Mouse (Mus musculus) stomach, embryonic 14.5 days (tissue): ENCODE measurements around the gene Rora. TPM values are rescaled to one million over a fixed set of nuclear protein-coding genes. Genes with fewer than 3 reads are reported as not detected.

Experiments
- ATAC-seq: fragments of 200-750 bp; cut with Nextera tagmentation; 2 replicates; pipeline ENCODE4 v1.8.0; 2017; ENCODE audit warnings: low read depth, moderate TSS enrichment; ENCODE audit not compliant: insufficient number of reproducible peaks, insufficient read depth, low FRiP score
- H3K27ac ChIP-seq: fragments of 300-500 bp; sonication (generic); 2 replicates; pipeline ENCODE4 v1.5.1; 2014; ENCODE audit warnings: mild to moderate bottlenecking, low read length, moderate library complexity, mixed read lengths
- H3K27me3 ChIP-seq: fragments of 300-500 bp; sonication (generic); 2 replicates; pipeline ENCODE4 v1.6.1; 2014; ENCODE audit warnings: low read length, control low read depth, mixed read lengths; ENCODE audit not compliant: control insufficient read depth, insufficient read depth
- H3K36me3 ChIP-seq: fragments of 300-500 bp; sonication (generic); 2 replicates; pipeline ENCODE4 v1.6.1; 2014; ENCODE audit warnings: mild to moderate bottlenecking, control low read depth, low read length, moderate library complexity, mixed read lengths; ENCODE audit not compliant: control insufficient read depth, insufficient read depth
- H3K4me1 ChIP-seq: fragments of 300-500 bp; sonication (generic); 2 replicates; pipeline ENCODE4 v1.6.1; 2014; ENCODE audit warnings: low read length, control low read depth, mixed read lengths; ENCODE audit not compliant: control insufficient read depth, insufficient read depth
- H3K4me2 ChIP-seq: fragments of 300-500 bp; sonication (generic); replicated peaks from 2 replicates; pipeline ENCODE4 v1.6.1; 2014; ENCODE audit warnings: low read depth, low read length, control low read depth
- H3K4me3 ChIP-seq: fragments of 300-500 bp; sonication (generic); 2 replicates; pipeline ENCODE4 v1.5.1; 2014; ENCODE audit warnings: low read depth, low read length, control low read depth
- H3K9ac ChIP-seq: fragments of 300-500 bp; sonication (generic); replicated peaks from 2 replicates; pipeline ENCODE4 v1.6.1; 2014; ENCODE audit warnings: low read depth, mild to moderate bottlenecking, control low read depth, low read length, moderate library complexity, mixed read lengths
- H3K9me3 ChIP-seq: fragments of 300-500 bp; sonication (generic); 2 replicates; pipeline ENCODE4 v1.6.1; 2016; ENCODE audit warnings: low read depth, low read length, control low read depth; ENCODE audit not compliant: control insufficient read depth
- WGBS: fragments of 180-500 bp; shearing (Covaris S2); extraction: QIAGEN DNeasy Blood & Tissue Kit; methylation state at CpG from one replicate; pipeline ENCODE4 v1.1.7; 2014; 5-methylcytosine and 5-hydroxymethylcytosine counted together
- polyA plus RNA-seq: library from polyadenylated mRNA; unstranded; fragments of >200 nt; fragmentation: Nextera tagmentation; extraction: Ambion mirVana; gene quantifications from 2 replicates; pipeline ENCODE4 v1.2.1, GENCODE M21; 2014

The Rora gene
- polyA plus RNA-seq, 1 experiment from 2014 or later: 7.1 TPM

DNA sequence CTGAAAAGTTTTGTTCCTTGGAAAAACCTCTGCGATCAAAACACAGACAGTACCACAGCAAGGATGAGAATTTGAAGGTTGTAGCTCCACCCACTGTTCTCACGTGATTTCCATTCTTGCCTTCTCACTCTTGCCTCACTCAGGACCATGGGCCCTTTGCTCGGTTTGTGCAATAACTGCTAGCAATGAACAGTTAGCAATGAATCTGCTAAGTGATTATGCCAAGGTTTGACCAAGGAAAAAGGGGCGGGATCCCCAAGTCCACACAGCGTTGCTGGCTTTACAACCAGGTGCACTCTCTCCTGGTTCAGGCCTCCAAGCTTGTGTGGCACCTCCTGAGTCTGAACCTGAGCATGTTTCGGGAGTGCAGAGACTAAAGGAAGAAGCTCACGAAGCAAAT is 576.3 kb downstream of the Rora start:
- Histone ChIP-seq H3K36me3 (no peaks in the 10 kb centered on the region), H3K4me3 (no peak overlapping the region), H3K9me3 (no peaks in the 10 kb centered on the region), H3K27ac (no peak overlapping the region), H3K27me3 (no peaks in the 10 kb centered on the region), H3K9ac (no peak overlapping the region), H3K4me2 (no peak overlapping the region), H3K4me1 (no peaks in the 10 kb centered on the region)
- no peak for ATAC-seq
- 81% methylated on average over 7 of the region's 7 CpGs for WGBS

DNA sequence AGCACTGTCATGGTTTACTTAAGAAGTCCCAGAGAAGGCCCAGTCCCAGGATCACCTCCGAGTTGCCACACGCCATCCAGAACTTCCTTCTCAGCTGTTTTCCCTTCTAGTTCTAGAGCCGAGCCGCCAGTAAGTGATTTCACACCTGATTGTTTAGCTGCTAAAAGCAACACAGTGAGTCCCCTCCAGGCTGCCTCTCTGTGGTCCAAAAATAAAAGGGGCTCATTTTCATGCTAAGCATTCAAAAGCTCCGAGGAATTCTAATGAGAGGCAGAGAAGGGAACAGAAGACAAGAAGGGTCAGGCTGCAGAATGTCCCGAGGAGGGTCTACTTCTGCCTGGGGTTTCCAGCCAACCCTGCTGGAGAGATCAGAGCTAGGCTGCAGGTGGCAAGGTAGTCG is 580.9 kb downstream of the Rora start:
- no peak overlapping the region for H3K9ac ChIP-seq
- no peaks in the 10 kb centered on the region for H3K4me1 ChIP-seq
- no peaks in the 10 kb centered on the region for H3K27me3 ChIP-seq
- no peak overlapping the region for H3K4me2 ChIP-seq
- WGBS: 44% methylated on average over 7 of the region's 7 CpGs
- no peak for ATAC-seq
- no peak overlapping the region for H3K27ac ChIP-seq
- no peaks in the 10 kb centered on the region for H3K9me3 ChIP-seq
- no peaks in the 10 kb centered on the region for H3K36me3 ChIP-seq
- no peak overlapping the region for H3K4me3 ChIP-seq

DNA sequence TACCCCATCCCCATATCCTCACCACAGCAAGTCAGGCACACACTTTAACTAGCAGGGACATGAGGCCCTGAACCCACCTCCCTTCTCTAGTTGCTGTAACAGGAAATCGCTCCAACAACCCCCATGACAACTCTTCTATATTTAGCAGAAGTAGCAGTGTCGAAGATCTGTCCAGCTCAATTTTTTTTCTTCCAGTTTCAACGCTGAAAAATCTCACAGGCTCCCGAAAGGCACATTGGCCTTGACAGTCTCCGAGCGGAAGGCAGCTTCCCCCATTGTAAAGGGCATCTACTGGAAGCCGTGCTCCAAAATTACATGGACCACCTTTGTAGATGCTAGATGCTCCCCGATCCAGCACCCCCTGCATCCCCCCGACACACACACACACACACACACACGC is 583.7 kb downstream of the Rora start:
- 68% methylated on average over 10 of the region's 10 CpGs for WGBS
- H3K27me3 ChIP-seq: no peaks in the 10 kb centered on the region
- H3K27ac ChIP-seq: no peak overlapping the region
- H3K4me3 ChIP-seq: no peak overlapping the region
- ATAC-seq: no peak
- no peaks in the 10 kb centered on the region for H3K36me3 ChIP-seq
- no peak overlapping the region for H3K4me2 ChIP-seq
- H3K9me3 ChIP-seq: no peaks in the 10 kb centered on the region
- no peaks in the 10 kb centered on the region for H3K4me1 ChIP-seq
- no peak overlapping the region for H3K9ac ChIP-seq

DNA sequence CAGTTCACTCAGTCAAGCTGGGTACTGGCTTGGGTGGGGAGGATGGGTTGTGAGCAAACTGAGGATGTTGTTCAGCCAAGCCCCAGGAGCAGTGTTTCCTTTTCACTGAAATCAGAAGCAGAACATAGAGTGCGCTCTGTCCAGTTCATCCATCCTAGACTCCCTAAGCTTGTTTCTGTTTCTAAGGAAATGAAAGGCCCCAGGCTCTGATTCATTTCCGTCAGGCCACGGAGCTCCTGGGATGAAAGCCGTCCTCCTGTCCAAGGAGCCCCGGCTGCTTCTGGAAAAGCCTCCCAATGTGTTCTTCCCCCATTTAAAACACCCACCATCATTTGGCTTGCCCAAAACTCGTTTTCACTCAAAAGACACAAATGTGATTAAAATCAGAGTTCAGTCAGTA is 589.0 kb downstream of the Rora start:
- H3K4me1 ChIP-seq: no peaks in the 10 kb centered on the region
- no peak overlapping the region for H3K4me2 ChIP-seq
- 44% methylated on average over 6 of the region's 6 CpGs for WGBS
- ATAC-seq: no peak
- H3K27me3 ChIP-seq: no peaks in the 10 kb centered on the region
- H3K9me3 ChIP-seq: no peaks in the 10 kb centered on the region
- H3K27ac ChIP-seq: no peak overlapping the region
- H3K36me3 ChIP-seq: no peaks in the 10 kb centered on the region
- no peak overlapping the region for H3K9ac ChIP-seq
- H3K4me3 ChIP-seq: no peak overlapping the region

DNA sequence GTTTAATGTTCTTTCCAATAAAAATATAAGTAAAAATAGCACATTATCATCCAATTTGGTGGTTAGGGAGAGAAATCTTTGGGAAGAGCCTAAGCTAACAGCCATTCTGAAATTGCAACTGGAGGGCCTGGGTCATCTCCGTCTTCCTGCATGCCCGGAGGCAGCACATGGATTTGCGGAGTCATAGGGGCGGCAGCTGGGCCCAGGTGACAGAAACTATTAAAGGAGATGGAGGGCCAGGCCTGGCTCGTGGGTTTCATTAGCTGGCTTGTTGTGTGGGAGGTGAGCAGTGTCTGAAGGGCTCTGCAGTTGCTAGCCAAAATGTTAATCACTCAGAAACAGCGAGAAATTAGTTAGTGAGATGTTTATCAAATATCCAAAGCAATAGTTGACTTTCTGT is 590.0 kb downstream of the Rora start:
- WGBS: 28% methylated on average over 6 of the region's 6 CpGs
- no peaks in the 10 kb centered on the region for H3K4me1 ChIP-seq
- H3K4me3 ChIP-seq: no peak overlapping the region
- no peaks in the 10 kb centered on the region for H3K36me3 ChIP-seq
- no peaks in the 10 kb centered on the region for H3K9me3 ChIP-seq
- no peak overlapping the region for H3K4me2 ChIP-seq
- H3K9ac ChIP-seq: no peak overlapping the region
- no peaks in the 10 kb centered on the region for H3K27me3 ChIP-seq
- H3K27ac ChIP-seq: no peak overlapping the region
- no peak for ATAC-seq

DNA sequence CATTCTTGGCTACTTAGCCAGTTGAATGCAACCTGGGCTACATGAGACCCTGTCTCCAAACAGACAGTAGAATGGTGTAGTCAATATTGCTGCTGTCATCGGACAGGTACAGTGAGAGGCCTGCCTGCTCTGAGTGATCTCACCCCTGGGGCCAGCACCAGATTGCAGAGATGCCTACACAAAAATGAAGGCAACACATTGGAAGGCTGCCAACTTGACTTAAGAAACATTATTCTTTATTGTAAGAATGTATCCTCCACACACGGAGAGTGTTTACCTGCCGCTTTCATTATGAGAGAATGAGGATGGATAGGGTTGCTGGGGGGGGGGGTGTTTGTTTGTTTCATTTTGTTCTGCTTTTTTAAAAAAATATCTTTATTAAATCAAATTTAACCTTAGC is 592.6 kb downstream of the Rora start:
- H3K27ac ChIP-seq: no peak overlapping the region
- no peak overlapping the region for H3K4me2 ChIP-seq
- H3K4me3 ChIP-seq: no peak overlapping the region
- H3K27me3 ChIP-seq: no peaks in the 10 kb centered on the region
- ATAC-seq: no peak
- H3K36me3 ChIP-seq: no peaks in the 10 kb centered on the region
- WGBS: 48% methylated on average over 3 of the region's 3 CpGs
- no peaks in the 10 kb centered on the region for H3K9me3 ChIP-seq
- no peaks in the 10 kb centered on the region for H3K4me1 ChIP-seq
- no peak overlapping the region for H3K9ac ChIP-seq

DNA sequence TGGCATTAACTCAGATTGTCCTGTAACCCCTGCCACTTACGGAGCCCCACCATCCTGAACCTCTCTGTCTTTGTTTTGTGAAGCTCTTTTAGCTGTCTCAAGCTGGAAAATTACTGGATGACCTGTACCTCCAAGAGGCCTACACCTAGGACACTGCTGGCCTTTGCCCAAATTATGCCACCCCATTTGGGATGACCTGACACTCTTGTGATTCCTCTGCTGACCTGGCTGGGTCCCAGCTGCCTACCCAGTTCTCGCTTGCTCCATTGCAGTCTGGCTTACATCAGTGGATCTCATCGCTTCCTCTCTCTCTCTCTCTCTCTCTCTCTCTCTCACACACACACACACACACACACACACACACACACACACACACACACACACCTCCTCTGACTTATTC is 596.0 kb downstream of the Rora start:
- ATAC-seq: no peak
- 96% methylated on average over 3 of the region's 3 CpGs for WGBS
- Histone ChIP-seq H3K9ac (no peak overlapping the region), H3K4me3 (no peak overlapping the region), H3K27me3 (no peaks in the 10 kb centered on the region), H3K4me2 (no peak overlapping the region), H3K4me1 (no peaks in the 10 kb centered on the region), H3K36me3 (no peaks in the 10 kb centered on the region), H3K9me3 (no peaks in the 10 kb centered on the region), H3K27ac (no peak overlapping the region)

DNA sequence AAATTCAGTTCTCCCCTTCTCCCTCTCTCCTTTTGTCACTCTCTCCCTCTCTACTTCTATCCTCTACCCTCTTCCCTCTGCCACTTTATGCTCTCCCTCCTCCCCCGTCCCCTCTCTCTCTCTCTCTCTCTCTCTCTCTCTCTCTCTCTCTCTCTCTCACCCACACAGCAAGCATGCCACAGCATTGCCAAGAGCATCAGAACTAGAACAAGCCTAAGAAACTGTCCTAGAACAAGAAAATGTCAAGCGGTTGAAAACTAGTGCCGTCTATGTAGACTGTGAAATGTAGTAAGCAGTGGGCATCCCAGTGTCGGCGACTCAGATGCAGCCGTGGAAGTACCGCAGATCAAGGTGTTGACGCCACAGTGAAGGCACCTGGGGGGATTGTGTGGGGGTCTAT is 596.7 kb downstream of the Rora start:
- Histone ChIP-seq H3K36me3 (no peaks in the 10 kb centered on the region), H3K27ac (no peak overlapping the region), H3K9me3 (no peaks in the 10 kb centered on the region), H3K4me2 (no peak overlapping the region), H3K4me1 (no peaks in the 10 kb centered on the region), H3K27me3 (no peaks in the 10 kb centered on the region), H3K9ac (no peak overlapping the region), H3K4me3 (no peak overlapping the region)
- ATAC-seq: no peak
- WGBS: 95% methylated on average over 7 of the region's 8 CpGs

DNA sequence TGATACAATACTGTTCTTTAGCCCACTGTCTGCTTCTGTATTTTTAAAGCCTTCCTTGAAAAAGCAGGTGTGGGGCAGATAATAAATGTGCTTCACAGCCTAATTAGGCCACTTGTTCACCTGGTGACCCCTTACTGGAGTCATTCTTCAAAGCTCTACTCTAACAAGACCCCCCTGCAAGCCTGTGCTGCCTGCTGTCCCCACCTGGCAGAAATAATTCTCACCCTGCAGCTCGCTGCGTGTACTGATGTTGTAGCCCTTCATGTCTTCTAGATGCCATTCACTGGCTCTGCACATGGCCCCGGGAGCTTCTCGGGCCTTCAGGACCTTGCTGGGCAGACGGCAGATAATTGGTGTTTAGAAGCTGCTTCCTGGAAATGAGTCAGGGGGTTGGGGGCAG is 604.9 kb downstream of the Rora start:
- Histone ChIP-seq H3K9ac (no peak overlapping the region), H3K27ac (no peak overlapping the region), H3K36me3 (no peaks in the 10 kb centered on the region), H3K27me3 (no peaks in the 10 kb centered on the region), H3K4me1 (no peaks in the 10 kb centered on the region), H3K4me2 (no peak overlapping the region), H3K9me3 (no peaks in the 10 kb centered on the region), H3K4me3 (no peak overlapping the region)
- 55% methylated on average over 5 of the region's 5 CpGs for WGBS
- no peak for ATAC-seq
